Mouse (Mus musculus) thymus, postnatal 4 days (tissue): ENCODE measurements around the gene Ankrd33.

ENCODE experiments used
- DNase-seq: peaks from one replicate; pipeline ENCODE4 v3.0.0; 2021

Gene Ankrd33

DNA sequence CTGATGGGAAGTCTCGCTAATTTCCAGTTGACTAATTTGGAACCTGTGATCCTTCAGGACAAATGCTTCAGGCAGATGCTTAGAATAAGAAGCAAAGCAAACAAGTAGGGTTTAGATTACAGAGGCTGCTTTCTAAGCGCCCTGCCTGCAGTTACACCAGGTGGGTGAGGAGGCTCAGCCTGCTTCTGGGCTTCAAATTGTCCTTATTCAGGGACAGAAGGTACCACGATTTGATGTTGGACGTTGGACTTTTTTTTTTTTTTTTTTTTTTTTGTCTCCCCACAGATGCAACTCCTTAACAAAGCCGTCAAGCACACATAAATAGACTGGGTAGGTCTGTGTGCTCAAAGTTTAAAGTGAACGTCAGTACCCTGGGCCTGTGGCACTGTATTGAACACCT lies 33.0 kb downstream of the Ankrd33 start:
- DNase-seq, result no peak

DNA sequence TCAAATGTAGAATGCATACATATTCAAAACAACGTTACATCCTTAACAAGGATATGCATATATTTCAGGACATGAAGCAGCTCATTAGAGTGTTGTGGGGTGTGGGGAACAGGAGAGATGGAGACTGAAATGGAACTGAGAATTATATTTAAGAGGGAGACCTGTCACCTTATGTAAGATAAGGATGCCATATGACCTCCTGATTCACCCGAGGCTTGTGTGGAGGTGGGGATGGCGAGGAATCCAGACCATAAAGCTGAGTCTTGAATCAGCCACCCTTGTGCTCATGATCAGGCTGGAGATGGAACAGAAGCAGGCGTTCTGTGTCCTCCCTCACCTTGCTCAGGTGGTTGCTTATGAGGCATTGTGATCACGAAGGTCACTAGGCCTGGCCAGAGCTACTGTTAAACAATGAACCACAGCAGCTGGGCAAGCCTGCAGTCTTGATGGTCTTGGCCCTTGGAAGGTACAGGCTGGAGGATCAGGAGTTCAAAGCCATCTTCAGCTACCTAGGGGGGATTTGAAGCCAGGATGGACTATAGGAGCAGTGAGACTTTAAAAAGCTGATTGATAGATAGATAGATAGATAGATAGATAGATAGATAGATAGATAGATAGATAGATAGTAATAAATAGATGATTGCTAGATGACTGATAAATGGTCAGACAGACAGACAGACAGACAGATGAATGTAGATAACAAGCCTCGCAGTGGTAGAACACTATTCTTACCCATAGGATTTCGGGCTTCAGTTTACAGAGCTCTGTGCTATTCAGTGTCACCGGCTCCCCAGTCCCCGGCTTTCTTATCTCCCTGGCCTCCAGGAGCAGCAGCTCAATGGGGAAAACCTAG lies 36.1 kb downstream of the Ankrd33 start:
- DNase-seq, result no peak

DNA sequence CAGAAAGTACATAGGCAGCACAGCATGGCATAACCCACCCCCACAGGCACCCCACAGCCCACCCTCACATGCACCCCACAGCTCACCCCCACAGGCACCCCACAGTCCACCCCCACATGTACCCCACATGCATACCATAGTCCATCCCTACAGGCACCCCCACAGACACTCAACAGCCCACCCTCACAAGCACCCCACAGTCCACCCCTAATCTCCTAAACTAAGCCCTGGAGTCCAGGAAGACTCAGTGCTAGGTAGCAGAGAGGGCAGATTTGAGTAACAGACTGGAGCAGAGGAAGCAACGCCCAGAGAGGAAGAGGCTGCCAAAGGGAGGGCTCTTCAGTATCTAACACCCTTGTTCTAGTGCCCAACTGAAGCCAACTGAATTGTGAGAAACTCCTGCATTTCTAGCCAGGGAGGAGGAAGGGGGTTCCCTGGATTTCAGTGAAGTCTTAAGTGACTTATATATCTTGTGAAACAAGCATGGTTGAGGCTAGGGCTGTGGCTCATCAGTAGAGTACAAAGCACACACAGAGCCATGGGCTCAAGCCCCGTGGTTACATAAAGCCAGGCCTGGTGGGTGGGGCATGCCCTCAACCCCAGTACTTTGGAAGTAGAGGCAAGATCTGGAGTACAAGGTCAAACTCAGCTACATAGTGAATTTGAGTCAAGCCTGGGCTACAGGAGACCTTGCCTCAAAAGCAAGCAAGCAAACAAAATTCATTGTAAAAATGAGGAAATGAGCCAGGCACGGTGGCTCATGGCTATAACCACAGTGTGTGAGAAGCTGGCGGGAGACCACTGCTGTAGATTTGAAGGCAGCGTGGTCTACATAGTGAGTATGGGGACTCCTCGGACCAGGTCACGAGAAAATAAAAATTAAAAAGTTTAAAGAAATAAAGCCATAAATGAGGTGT lies 39.4 kb downstream of the Ankrd33 start:
- DNase-seq, result no peak

GRCm38 (mm10) chr15:101160128-101160527 lies 44.6 kb downstream of the Ankrd33 start:
- no peak for DNase-seq

DNA sequence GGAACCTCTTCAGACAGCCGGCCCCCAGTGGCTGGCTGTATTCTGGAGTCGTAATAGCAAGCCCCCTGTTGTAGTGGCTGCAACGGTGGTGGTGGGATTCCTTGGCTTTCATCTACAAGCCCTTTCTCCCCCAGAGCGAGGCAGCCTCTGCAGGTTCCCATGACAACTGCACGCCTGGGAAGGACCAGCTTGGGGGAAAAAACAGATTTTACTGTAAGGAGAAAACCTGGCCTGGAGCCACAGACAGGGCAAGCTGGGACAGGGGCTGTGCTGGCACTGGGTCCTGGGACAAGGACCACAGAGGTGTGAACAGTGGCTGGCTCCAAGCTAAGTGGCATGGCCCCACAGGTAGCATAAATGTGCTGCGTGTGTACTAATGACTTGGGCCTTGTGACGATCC lies 45.0 kb downstream of the Ankrd33 start:
- no peak for DNase-seq

- DNase-seq, result no peak
These were observed 46.0 kb downstream of the Ankrd33 start for GRCm38 (mm10) chr15:101161534-101161933.

GRCm38 (mm10) chr15:101163056-101163458 lies 47.5 kb downstream of the Ankrd33 start:
- no peak for DNase-seq

DNA sequence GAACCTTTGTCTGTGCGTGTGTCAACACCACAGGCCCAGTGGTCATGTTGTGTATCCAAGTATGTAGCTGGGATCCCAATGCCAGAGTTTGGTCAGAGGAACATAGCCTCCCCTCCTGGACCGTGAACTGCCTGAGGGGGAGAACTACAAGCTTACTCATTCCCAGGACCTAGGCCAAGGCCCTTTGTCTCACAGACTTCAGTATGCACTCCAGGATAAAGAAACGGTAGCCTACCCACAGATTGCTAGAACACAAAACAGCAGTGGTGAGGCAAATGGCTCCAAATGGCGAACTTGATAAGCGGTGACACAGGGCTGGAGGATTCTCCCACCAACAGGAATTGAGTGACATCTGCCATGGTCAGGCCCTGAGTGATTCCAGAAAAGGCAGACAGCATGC lies 48.3 kb downstream of the Ankrd33 start:
- no peak for DNase-seq

DNA sequence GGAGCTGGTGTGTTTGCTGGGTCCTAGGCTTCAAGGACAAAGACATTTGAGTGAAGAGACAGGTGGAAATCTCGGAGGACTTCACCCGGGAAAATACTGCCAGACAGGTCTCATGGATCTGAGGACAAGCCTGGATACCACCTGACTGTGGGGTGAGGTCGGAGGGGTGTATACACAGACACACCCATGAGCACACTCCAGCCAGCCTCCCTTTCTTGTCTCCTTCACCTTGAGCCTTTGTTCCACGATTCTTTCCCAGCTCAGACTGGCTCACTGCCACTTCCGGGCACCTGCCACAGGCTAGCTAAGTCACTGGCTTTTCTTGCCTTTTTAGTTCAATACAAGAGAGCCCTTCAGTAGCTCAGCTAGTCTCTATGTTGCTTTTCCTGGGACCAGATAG lies 48.7 kb downstream of the Ankrd33 start:
- DNase-seq, result no peak

- DNase-seq, result no peak
These were observed 50.3 kb downstream of the Ankrd33 start for GRCm38 (mm10) chr15:101165658-101166437.

GRCm38 (mm10) chr15:101167553-101167952 lies 52.0 kb downstream of the Ankrd33 start:
- no peak for DNase-seq
